Mouse (Mus musculus): ENCODE results near the gene E130114P18Rik.

DNA sequence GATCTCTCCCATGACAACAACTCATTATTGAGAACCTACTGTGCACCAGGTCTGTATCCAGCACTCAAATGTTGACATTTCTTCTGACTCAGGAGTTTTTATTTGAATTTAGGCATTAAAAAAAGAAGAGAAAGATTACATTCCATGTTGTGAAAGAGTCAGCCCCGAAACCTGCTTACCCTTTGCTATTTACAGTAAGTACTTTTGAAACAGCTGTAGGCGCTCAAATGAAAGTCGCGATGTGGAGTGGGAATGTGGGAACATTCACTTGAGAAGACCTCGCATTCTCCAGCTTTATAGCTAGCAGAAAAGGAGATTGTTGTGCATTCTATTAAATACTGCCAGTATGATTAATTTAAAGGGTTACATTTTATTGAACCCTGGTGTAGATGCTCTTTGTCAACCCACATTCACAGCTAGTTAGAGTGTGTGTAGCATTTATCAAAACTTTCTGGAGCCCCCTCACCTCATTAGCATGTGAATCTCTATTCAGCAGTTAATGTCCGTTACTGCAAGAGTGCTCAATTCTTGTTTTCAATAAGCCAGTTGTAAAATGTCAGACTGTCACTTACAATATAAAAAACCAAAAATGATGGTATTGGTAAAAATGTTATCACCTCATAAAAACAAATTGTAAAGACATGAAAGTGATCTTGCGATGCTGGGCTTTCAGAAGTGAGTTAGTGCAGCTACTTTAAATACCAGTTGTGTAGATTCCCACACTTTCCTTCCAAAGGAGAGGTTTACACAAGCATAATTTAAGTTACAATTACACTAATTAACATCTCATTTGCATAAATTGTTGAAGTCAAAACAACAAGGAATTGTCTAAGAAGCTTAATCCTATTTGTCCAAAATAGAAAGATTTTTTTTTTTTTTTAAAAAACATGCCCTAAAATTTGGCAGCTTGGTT is 28.3 kb upstream of the E130114P18Rik start:
- TF ChIP-seq POLR2A (IDR thresholded peaks at IDR 0.05; ENCODE audit: borderline replicate concordance, extremely low read depth, insufficient read depth, insufficient read length, poor library complexity, severe bottlenecking) (no peak), CTCF (IDR thresholded peaks at IDR 0.05; ENCODE audit: borderline replicate concordance, extremely low read depth, insufficient read depth, insufficient read length) (no peak)
